Mouse (Mus musculus) layer of hippocampus, adult 11-12 months (tissue): ENCODE data around the gene Stx2.
"Not testable (repeated sequence)": the region's sequence is repeated elsewhere in the genome, so short reads cannot be mapped to it uniquely, and the experiment has no call there.

Experiments used
- DNase-seq: peaks from one replicate; pipeline ENCODE4 v3.0.0; 2022; ENCODE audit warnings: low spot score

Gene Stx2

DNA sequence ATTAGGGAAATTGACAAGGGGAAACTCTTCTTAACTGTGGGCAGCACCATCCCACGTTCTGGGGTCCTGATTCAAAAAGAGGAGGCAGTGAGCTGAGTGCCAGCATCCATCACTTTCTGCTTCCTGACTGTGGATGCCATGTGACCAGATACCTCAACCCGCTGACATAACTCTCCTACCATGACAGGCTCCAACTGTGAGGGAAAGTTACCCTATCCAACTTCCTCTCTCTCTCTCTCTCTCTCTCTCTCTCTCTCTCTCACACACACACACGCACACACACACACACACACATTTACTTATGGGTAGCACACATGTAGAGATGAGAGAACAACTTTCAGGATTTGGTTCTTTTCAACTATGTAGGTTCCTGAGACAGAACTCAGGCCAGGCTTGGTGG, 1.2 kb upstream of the Stx2 start:
- DNase-seq, result no peak

- no peak for DNase-seq
These were observed 366 bp downstream of the Stx2 start for GRCm38 (mm10) chr5:129008008-129008407.

- no peak for DNase-seq
These were observed 1.0 kb downstream of the Stx2 start for GRCm38 (mm10) chr5:129007105-129007957.

- no peak for DNase-seq
These were observed 2.2 kb downstream of the Stx2 start for GRCm38 (mm10) chr5:129006031-129006788.

DNA sequence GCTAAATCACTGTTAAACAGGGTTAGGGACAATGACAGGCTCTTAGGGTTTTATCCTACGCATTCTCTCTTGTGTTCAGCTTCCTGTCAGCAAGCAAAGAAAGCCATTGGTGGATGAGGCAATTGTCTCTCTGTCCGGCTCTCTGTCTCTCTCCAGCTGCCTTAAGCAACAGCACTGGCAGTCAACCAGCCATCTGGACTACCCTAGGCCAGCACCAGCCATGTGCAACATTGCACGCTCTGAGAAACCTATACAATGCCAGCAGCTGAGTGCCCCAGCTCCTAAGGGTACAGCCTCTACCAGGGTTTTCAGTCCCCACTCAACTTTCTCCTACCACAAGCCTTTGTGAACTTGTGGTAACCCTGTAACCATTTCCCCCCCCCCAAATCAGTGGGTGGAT, 3.0 kb downstream of the Stx2 start:
- DNase-seq, result no peak

GRCm38 (mm10) chr5:129002571-129003011, 5.8 kb downstream of the Stx2 start:
- DNase-seq, result no peak

DNA sequence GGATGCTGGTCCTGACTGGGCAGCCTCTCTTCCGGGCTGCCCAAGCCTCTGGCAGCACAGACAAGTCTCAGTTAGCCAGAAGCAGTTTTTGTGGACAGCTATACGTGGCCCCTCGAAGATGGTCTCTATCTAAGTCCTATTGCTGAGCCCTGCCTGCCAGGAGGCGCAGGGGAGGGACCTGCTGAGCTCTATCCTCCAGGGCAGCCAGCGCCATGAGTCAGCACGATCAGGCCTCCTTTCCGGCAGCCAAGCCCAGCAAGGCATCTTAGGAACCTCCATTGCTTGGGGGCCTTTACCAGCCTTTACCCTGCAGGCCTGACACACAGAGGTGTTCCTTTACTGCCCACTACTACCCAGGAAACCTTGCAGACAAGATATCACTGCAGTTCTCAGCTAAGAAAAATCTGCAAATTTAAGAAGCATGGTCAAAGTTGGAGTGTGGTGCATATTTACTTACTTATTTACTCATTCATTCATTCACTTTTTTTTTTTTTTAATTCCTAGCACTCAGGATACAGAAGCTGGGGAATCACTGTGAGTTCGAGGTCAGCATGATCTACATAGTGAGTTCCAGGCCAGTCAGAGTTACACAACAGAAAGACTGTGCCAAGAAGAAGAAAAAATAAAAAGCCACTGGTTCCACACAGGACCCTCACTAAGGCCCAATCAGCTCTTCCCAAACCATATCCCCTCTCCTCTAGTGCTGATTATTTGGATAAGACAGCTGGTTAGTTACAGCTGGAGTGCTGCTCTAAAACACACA, 7.5 kb downstream of the Stx2 start:
- DNase-seq, result no peak

DNA sequence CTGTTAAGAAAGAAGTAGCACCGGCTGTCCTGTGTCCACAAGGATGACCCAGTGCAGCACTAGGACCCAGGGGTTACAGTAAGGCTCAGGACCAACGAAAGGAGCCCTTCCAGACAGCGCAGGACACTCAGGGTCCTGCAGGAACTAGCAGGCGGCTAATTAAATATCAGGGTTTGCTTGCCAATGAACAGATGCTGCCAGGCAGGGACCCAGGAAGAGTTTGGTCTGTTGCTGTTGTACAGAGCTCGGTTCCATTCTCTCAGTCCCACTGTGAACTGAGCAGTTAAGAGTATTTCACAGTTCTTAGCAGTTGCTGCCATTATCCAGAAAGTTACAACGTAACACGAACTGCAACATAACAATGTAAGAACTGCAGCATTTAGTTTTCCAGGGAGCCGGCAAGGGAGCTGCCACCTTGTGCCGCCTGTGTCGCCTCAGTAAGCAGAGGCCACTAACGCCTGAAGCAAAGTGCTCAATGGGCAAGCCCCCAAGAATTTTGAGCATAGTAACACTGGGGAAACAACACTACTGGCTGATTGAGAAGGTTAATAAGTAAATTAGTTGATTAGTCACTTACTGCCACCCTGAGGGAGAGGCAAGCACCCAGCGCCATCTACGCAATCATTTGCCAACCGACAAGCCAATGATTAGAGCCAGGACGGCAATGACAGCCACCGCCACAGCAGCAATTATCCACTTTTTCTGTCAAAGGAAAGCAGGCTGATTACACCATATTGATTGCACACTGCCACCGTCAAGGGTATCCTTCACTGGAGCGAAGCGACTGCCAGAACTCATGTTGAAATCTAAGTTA, 21.0 kb downstream of the Stx2 start:
- DNase-seq, result no peak

- DNase-seq, result no peak
These were observed 22.4 kb downstream of the Stx2 start for GRCm38 (mm10) chr5:128985946-128986345.

GRCm38 (mm10) chr5:128984536-128984935, 23.8 kb downstream of the Stx2 start:
- DNase-seq, result no peak

- DNase-seq, result peak; percentile 59
These were observed 26.8 kb downstream of the Stx2 start for GRCm38 (mm10) chr5:128981607-128982006.

DNA sequence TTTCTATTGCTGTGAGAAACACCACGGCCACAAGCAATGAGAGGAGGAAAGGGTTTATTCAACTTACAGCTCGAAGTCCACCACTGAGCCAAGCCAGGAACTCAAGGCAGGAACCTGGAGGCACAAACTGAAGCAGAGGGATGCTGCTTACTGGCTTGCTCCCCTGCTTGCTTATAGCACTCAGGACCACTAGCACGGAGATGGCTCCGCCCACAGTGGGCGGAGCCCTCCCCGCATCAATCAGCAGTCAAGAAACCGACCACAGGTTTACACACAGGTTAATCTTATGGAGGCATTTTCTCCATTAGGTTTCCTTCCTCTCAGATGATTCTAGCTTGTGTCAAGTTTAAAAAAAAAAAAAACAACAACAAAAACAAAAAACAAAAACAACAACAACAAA, 27.5 kb downstream of the Stx2 start:
- DNase-seq, result no peak

GRCm38 (mm10) chr5:128978957-128979356, 29.4 kb downstream of the Stx2 start:
- DNase-seq, result no peak

GRCm38 (mm10) chr5:128977466-128977865, 30.9 kb downstream of the Stx2 start:
- not testable (repeated sequence) for DNase-seq

GRCm38 (mm10) chr5:128976266-128976665, 32.1 kb downstream of the Stx2 start:
- DNase-seq, result no peak

DNA sequence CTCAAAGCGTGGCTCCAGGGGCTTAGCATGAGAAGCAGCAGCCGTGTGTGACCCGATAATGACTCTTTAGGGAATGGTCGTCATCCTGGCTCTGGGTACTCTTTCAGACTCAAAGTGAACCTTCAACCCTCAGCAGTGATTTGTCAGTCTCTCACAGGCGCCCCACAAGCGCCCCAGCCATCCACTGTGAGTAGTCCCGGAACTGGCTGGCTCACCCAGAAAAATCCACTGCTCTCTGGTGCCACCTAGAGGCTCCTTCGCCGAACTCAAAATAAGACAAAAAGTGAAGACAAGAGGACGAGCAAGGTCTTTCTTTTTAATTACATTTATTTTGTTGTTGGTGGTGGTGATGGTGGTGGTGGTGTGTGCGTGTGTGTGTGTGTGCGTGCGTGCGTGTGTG, 37.1 kb downstream of the Stx2 start:
- DNase-seq, result peak; percentile 81

DNA sequence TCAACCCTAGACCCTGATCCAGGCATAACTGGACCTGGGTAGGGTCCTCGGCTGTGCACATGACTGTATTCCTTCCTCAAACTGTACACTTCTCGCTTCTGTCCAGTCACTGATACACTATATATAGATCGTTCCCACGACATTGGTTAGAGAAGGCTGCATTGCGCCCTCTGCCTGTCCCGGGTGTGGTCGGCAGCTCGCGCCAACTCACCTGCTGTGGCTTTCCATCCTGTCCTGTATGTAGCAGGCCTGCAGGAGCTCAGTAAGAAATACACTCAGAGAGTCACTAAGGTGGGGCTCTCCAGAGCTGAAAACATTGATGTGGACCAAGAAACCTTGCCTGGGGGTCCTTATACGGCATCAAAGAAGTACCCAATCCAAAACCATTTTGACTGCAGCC, 37.5 kb downstream of the Stx2 start:
- DNase-seq, result no peak

- DNase-seq, result no peak
These were observed 44.0 kb downstream of the Stx2 start for GRCm38 (mm10) chr5:128964353-128964752.

- DNase-seq, result no peak
These were observed 49.5 kb downstream of the Stx2 start for GRCm38 (mm10) chr5:128958916-128959315.

GRCm38 (mm10) chr5:128954371-128954770, 54.0 kb downstream of the Stx2 start:
- peak; percentile 44 for DNase-seq

DNA sequence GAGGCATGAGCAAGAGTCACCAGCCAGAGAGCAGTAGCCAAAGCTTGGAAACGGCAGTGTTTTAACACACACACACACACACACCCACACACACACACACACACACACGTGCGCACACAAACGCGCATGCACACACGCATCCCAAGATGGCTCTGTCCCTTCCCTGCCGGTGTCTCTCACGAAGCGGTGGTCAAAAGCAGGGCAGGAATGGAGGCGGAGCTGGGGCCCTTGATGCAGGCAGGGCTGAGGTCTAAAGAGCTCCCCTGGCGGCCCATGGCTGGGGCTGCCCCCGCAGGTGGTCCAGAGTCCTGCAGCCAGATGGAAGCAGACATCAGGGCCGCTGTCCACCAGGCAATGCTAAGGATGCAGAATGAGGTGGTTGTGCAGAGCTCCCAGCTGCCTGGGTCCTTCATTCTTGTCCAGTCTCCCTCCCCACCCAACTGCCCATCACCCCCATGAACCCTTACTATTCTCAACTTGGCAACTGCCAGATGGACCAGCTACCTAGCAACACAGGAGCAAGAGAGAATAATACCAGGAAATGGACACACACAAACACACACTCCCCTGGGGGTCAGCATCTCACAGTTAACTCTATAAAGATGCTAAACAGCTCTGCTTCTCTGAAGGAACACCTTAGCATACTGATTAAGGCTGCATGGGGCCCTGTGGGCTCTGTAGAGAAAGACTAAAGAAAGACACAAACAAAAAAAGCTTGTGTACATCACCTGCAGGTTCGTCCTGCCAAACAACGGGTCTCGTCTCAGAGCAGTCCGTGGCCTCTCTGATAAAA, 54.9 kb downstream of the Stx2 start, which contains the start of gene Rimbp2:
Rimbp2 (minus strand) TSS at position 209 of the 793 bp plus-strand sequence.
- DNase-seq, result peak; percentile 68
